ENCODE assay signal across 8 mouse cellular contexts in genomic region chr12:84011251-84012040, GRCm38 (mm10). TPM values are rescaled to one million over a fixed set of nuclear protein-coding genes. Genes with fewer than 3 reads are reported as not detected.
DNase-seq lines count a peak whose midpoint lies in the region; ATAC-seq and TF ChIP-seq lines count a peak whose summit lies in the region.

No protein-coding gene starts in this region.

- TF ChIP-seq CTCF in left cerebral cortex, adult 2 months (IDR thresholded peaks at IDR 0.05): no peak

- 23% methylated on average over 12 of the region's 12 CpGs for WGBS in hindbrain, embryonic 16.5 days

- peak overlapping the region; percentile 65 for H3K27ac ChIP-seq in hindbrain, embryonic 16.5 days (ENCODE audit: low read depth, low read length)
- H3K27ac ChIP-seq in left cerebral cortex, adult 2 months: no peak overlapping the region

- peak overlapping the region; percentile 43; the same call in 1 of the 2 replicates for H3K9ac ChIP-seq in hindbrain, embryonic 16.5 days (ENCODE audit: low read depth, low read length)

- H3K4me1 ChIP-seq in hindbrain, embryonic 16.5 days (ENCODE audit: control insufficient read depth, insufficient read depth, low read depth, low read length): peaks cover 8% of the 10 kb centered on the region

- DNase-seq in Muller cell, postnatal 12 days (ENCODE audit: inconsistent ontology term): peak; percentile 86
- DNase-seq in cerebellum, adult 9-10 months: peak; percentile 80
- peak; percentile 64 to 66 for DNase-seq in frontal cortex, postnatal 10 days (ENCODE audit: low spot score in 2 of 2)
- DNase-seq in left cerebral cortex, adult 2 months (ENCODE audit: extremely low spot score in 1 of 2, low spot score in 2 of 2): peak; percentile 48 to 72
- peak; percentile 85 for DNase-seq in lung, postnatal 14 days
- DNase-seq in right cerebral cortex, adult 2 months (ENCODE audit: low spot score in 2 of 2): peak; percentile 59 to 70
- no peak for DNase-seq in thymus, postnatal 0 days (ENCODE audit: low spot score)

- H3K4me2 ChIP-seq in hindbrain, embryonic 16.5 days (ENCODE audit: low read length): peak overlapping the region; percentile 55

- no peaks in the 10 kb centered on the region for H3K36me3 ChIP-seq in hindbrain, embryonic 16.5 days (ENCODE audit: control insufficient read depth, insufficient read depth, low read length)

- peak overlapping the region; percentile 51 for H3K4me3 ChIP-seq in hindbrain, embryonic 16.5 days (ENCODE audit: low read length)
- no peak overlapping the region for H3K4me3 ChIP-seq in left cerebral cortex, adult 2 months

- no peaks in the 10 kb centered on the region for H3K27me3 ChIP-seq in hindbrain, embryonic 16.5 days (replicated peaks; ENCODE audit: control insufficient read depth, insufficient read depth, low read length)

- ATAC-seq in hindbrain, embryonic 16.5 days: peak; percentile 88

- intact Hi-C loops in left cerebral cortex, adult 2 months (cut with DNase I): no loop called here

- H3K9me3 ChIP-seq in hindbrain, embryonic 16.5 days (ENCODE audit: control insufficient read depth, low read length): no peaks in the 10 kb centered on the region

RNA-seq across cellular contexts. Expression of gene Acot1, which starts 2.2 kb away (rescaled TPM):
- 98.1 and 112 TPM in 2 replicates for polyA plus RNA-seq in hindbrain, embryonic 16.5 days (2015; fragmentation: Nextera tagmentation; extraction: Ambion mirVana)
- total RNA-seq in left cerebral cortex, adult 2 months (2021): 10 to 100 TPM; 12.8 to 13.3 TPM
- 15.5 and 19.3 TPM in 2 replicates for polyA plus RNA-seq in thymus, postnatal 0 days (2015; fragmentation: Nextera tagmentation; extraction: Ambion mirVana)

RNA-seq across cellular contexts. Expression of gene Acot2, which starts 23.8 kb away (rescaled TPM):
- 16.1 TPM in 2 replicates for polyA plus RNA-seq in hindbrain, embryonic 16.5 days (2015; fragmentation: Nextera tagmentation; extraction: Ambion mirVana)
- total RNA-seq in left cerebral cortex, adult 2 months (2021): 10 to 100 TPM in 1 of 2 experiments, 1 to 10 TPM in 1; 9.5 to 10.4 TPM
- 14.0 and 21.8 TPM in 2 replicates for polyA plus RNA-seq in thymus, postnatal 0 days (2015; fragmentation: Nextera tagmentation; extraction: Ambion mirVana)

RNA-seq across cellular contexts. Expression of gene Acot4, which starts 26.7 kb away (rescaled TPM):
- 0.54 and 0.68 TPM in 2 replicates for polyA plus RNA-seq in hindbrain, embryonic 16.5 days (2015; fragmentation: Nextera tagmentation; extraction: Ambion mirVana)
- 1 to 10 TPM; 2.3 to 2.9 TPM for total RNA-seq in left cerebral cortex, adult 2 months (2021)
- polyA plus RNA-seq in thymus, postnatal 0 days (2015; fragmentation: Nextera tagmentation; extraction: Ambion mirVana): 0.14 and 0.36 TPM in 2 replicates

RNA-seq across cellular contexts. Expression of gene Heatr4, which starts 26.8 kb away (rescaled TPM):
- not detected in 2 replicates for polyA plus RNA-seq in hindbrain, embryonic 16.5 days (2015; fragmentation: Nextera tagmentation; extraction: Ambion mirVana)
- total RNA-seq in left cerebral cortex, adult 2 months (2021): not detected
- 0.04 TPM in 1 of 2 replicates, not detected in the other for polyA plus RNA-seq in thymus, postnatal 0 days (2015; fragmentation: Nextera tagmentation; extraction: Ambion mirVana)

RNA-seq across cellular contexts. Expression of gene Gm49366, which starts 27.3 kb away (rescaled TPM):
- not detected in 2 replicates for polyA plus RNA-seq in hindbrain, embryonic 16.5 days (2015; fragmentation: Nextera tagmentation; extraction: Ambion mirVana)
- 1 to 10 TPM; 1.3 to 1.4 TPM for total RNA-seq in left cerebral cortex, adult 2 months (2021)
- not detected in 2 replicates for polyA plus RNA-seq in thymus, postnatal 0 days (2015; fragmentation: Nextera tagmentation; extraction: Ambion mirVana)
